Mouse (Mus musculus) testis, adult 2 months (tissue): Measurements from ENCODE around the gene Ctnna3. TPM values are rescaled to one million over a fixed set of nuclear protein-coding genes. Genes with fewer than 3 reads are reported as not detected.
"Not testable (repeated sequence)": the region's sequence is repeated elsewhere in the genome, so short reads cannot be mapped to it uniquely, and the experiment has no call there.

Source experiments
- H3K27ac ChIP-seq: fragments of 200-500 bp; 2 replicates; pipeline ENCODE4 v1.5.1; 2012; ENCODE audit warnings: low read depth, low read length; ENCODE audit not compliant: control insufficient read depth, insufficient read depth
- H3K27me3 ChIP-seq: fragments of 200-500 bp; 2 replicates; pipeline ENCODE4 v1.6.1; 2012; ENCODE audit warnings: mild to moderate bottlenecking, low read length, moderate library complexity; ENCODE audit not compliant: control insufficient read depth, insufficient read depth
- H3K36me3 ChIP-seq: fragments of 200-500 bp; 2 replicates; pipeline ENCODE4 v1.6.1; 2012; ENCODE audit warnings: mild to moderate bottlenecking, low read length; ENCODE audit not compliant: control insufficient read depth, insufficient read depth
- H3K4me1 ChIP-seq: fragments of 200-500 bp; 2 replicates; pipeline ENCODE4 v1.6.1; 2012; ENCODE audit warnings: low read length; ENCODE audit not compliant: control insufficient read depth, insufficient read depth
- H3K4me3 ChIP-seq: fragments of 200-500 bp; 2 replicates; pipeline ENCODE4 v1.5.1; 2012; ENCODE audit warnings: low read depth, mild to moderate bottlenecking, low read length, moderate library complexity, mixed read lengths; ENCODE audit not compliant: control insufficient read depth
- CTCF ChIP-seq: fragments of 200-500 bp; IDR thresholded peaks from 2 replicates; pipeline ENCODE4 v1.5.1; 2012; ENCODE audit warnings: low read depth, mild to moderate bottlenecking, inconsistent platforms, low read length, moderate library complexity; ENCODE audit not compliant: control insufficient read depth, insufficient read depth, insufficient replicate concordance
- POLR2A ChIP-seq: fragments of 200-500 bp; IDR thresholded peaks from 2 replicates; pipeline ENCODE4 v1.6.1; 2012; ENCODE audit warnings: low read depth, mild to moderate bottlenecking, inconsistent platforms, low read length, moderate library complexity; ENCODE audit not compliant: control insufficient read depth
- polyA plus RNA-seq: library from polyadenylated mRNA; depleted of rRNA; stranded (reverse); fragments of >200 nt; gene quantifications from 2 replicates; pipeline ENCODE4 v1.2.3, GENCODE M21; 2012; rRNA removed

Ctnna3 gene
- 35.0 and 38.9 TPM in 2 replicates for polyA plus RNA-seq

DNA sequence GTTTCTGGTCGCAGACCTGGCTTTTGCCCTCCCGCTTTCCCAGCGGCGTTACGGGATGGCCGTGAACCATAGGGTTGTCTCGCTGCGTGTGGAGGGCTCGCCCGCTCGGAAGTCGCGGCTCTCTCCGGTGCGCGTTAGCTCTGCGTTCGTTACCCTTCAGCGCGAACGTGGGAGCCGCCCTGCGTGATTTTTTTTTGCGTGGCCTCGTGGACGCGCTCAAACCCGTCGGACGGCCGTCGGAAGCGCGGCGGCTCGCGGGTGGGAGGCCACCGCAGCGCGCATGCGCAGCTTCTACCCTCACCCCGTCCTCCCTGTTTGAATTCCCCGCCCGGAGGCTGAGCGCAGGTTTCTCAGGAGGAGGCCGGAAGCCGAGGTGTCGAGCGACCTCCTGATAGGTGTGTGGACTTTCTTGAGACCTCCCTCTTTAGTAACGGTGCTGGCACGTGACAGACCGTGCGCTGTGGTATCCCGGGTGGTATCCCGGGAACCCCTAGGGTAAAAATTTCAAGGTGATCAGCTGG lies at the start of gene Ctnna3:
TSS of gene Ctnna3 (plus strand) at position 314 of the 521 bp plus-strand sequence.
- Histone ChIP-seq H3K27ac (peak within 1 kb of the TSS; percentile 94), H3K27me3 (no peaks in the 10 kb centered on the region), H3K4me1 (peaks cover 11% of the 10 kb centered on the region), H3K4me3 (peak within 1 kb of the TSS; percentile 93), H3K36me3 (no peaks in the 10 kb centered on the region)
- TF ChIP-seq POLR2A (peak; percentile 63), CTCF (no peak)

DNA sequence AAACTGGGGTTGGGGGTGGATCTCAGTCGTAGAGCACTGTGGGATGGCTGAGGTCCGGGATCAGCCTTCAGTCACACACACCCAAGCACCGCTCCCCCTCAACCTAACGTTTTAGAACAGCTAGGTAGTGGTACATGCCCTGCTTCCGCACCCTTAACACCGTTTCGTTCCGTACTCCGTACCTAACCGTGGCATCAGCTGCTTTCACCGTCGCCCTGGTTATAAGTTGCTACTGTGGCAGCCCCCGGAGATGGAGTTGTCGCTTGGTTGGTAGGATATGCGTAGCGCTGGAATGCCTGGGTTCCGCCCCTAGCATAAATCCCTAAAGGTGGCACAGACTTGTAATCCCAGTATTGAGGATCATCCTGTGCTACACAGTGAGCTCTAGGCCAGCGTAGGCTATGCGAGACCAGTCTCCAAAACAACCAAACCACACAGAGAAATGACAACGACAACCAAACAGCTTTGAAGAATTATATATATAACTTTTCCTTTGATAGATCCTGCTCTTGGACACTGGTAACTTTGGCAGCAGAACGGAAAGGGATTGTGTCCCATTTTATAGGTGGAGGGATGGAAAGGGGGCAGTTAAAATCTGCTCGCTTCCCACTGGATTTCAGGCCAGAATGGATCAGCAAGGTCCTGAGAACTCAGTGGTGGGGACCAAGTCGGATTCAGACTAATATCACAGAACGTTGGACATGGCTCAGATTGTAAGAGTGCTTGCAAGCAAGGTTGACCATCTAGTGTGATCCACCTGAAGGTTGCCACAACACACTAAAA lies 48.2 kb upstream of the Ctnna3 start, which contains the start of gene Sirt1:
TSS of gene Sirt1 (minus strand) at position 207 of the 783 bp plus-strand sequence.
- peak within 1 kb of the TSS; percentile 84 for H3K27ac ChIP-seq
- TF ChIP-seq CTCF (0 out of 2 replicates have a peak, but pooled peaks have one; percentile 1), POLR2A (peak; percentile 69; the same call in 1 of the 2 replicates)
- no peaks in the 10 kb centered on the region for H3K36me3 ChIP-seq
- H3K4me3 ChIP-seq, result peak within 1 kb of the TSS; percentile 84
- peaks cover 10% of the 10 kb centered on the region for H3K4me1 ChIP-seq
- H3K27me3 ChIP-seq, result no peaks in the 10 kb centered on the region

DNA sequence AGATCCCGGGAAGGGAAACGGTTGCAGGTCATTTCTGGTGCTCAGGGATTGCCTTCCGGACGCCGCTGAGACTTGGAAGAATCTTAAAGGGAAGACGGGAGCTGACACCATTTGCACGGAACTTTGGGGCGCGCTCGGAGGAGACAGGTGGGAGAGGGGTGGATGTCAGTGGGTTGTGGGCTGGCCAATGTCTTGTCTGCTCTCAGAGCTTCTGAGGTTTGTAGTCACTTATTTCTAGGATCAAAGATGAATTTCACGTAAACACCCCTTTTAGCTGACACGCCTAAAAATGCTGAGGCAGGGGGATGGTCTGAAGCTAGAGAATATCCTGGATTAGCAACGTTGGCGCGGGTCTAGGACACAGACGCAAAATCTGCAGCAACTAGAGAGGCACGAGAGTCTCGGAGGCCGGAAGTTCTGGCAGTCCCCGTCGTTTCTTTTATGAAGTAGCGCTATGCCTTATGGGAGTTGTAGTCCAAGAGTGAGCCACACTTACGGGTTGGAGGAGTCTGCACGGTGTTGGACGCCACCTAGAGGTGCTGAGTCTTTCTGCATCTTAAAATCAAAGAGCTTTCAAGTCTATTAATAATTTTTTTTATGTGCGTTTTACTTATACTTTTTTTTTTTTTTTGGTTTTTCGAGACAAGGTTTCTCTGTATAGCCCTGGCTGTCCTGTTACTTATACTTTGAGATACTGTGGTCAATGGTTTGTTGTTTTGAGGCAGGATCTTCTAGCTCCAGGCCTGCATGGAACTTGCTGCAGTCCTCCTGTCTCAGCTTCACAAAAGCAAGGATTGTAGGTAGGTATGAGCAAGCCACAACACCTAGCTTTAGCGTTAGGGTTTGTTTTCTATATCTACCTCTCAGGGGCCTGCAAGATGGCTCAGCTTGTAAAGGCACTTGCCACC lies 47.3 kb upstream of the Ctnna3 start, which contains the start of gene Dnajc12:
TSS of gene Dnajc12 (plus strand) at position 72 of the 908 bp plus-strand sequence.
- Histone ChIP-seq H3K4me3 (peak within 1 kb of the TSS; percentile 84), H3K27ac (peak within 1 kb of the TSS; percentile 84)
- TF ChIP-seq POLR2A, result peak; percentile 76
- TF ChIP-seq CTCF, result peak; percentile 75; the same call in 1 of the 2 replicates

DNA sequence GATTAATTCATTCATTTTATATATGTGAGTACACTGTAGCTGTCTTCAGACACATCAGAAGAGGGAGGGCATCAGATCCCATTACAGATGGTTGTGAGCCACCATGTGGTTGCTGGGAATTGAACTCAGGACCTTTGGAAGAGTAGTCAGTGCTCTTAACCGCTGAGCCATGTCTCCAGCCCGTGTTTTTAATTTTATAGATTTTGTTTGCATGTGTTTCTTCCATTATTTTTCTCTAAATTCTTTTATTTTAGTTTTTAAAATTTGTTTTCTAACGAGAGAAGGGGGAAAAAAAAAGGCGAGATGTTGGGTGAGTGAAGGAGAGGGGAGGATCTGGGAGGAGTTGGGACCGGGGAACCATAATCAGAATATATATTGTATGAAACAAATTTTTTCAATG lies 44.0 kb upstream of the Ctnna3 start:
- not testable (repeated sequence) for H3K4me3 ChIP-seq, H3K27ac ChIP-seq, H3K27me3 ChIP-seq, H3K36me3 ChIP-seq
- H3K4me1 ChIP-seq, result peaks cover 10% of the 10 kb centered on the region

More for the DNA sequence above, 47.3 kb upstream of the Ctnna3 start, which contains the start of gene Dnajc12:
- Histone ChIP-seq H3K36me3 (no peaks in the 10 kb centered on the region), H3K4me1 (peaks cover 10% of the 10 kb centered on the region), H3K27me3 (no peaks in the 10 kb centered on the region)

DNA sequence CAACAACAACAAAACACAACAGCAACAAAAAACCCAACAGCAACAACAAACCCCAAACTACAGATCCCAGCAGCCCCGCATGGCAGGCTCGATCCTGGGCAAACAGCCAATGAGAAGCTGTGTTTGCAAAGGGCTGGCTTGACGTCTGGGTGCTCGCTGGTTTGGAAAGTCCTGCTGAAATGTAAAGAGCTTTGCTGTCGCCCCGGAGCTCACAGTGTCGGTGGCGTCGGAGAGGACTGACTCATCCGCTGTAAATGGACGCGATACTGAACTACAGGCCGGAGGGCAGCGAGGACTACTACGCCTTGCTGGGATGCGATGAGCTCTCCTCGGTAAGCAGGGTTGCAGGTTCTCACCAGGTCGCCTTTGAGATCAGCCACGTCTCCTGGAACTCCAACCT lies 43.5 kb upstream of the Ctnna3 start:
- Histone ChIP-seq H3K27ac (no peak overlapping the region), H3K4me1 (peaks cover 9% of the 10 kb centered on the region), H3K4me3 (peak overlapping the region; percentile 81), H3K27me3 (no peaks in the 10 kb centered on the region), H3K36me3 (no peaks in the 10 kb centered on the region)
- TF ChIP-seq CTCF (no peak), POLR2A (peak; percentile 50)

DNA sequence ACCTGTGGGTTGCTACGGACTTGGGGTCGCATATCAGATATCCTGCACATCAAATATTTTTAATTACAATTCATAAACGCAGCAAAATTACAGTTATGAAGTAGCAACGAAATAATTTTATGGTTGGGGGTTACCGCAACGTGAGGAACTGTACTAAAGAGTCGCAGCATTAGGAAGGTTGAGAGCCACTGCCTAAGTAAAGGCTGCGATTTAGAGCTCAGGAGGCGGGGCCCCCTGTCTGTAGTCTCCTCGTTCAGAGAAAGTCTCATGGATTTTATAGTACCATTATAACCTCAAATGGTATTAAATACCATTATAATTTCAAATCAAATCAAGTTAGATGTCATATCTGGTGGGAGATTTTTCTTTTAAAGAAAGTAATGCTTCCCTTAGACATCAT lies 42.9 kb upstream of the Ctnna3 start:
- no peaks in the 10 kb centered on the region for H3K27me3 ChIP-seq
- H3K4me3 ChIP-seq, result no peak overlapping the region
- H3K27ac ChIP-seq, result no peak overlapping the region
- peaks cover 6% of the 10 kb centered on the region; the same call in 1 of the 2 replicates for H3K4me1 ChIP-seq
- TF ChIP-seq CTCF (no peak), POLR2A (no peak)
- H3K36me3 ChIP-seq, result no peaks in the 10 kb centered on the region

DNA sequence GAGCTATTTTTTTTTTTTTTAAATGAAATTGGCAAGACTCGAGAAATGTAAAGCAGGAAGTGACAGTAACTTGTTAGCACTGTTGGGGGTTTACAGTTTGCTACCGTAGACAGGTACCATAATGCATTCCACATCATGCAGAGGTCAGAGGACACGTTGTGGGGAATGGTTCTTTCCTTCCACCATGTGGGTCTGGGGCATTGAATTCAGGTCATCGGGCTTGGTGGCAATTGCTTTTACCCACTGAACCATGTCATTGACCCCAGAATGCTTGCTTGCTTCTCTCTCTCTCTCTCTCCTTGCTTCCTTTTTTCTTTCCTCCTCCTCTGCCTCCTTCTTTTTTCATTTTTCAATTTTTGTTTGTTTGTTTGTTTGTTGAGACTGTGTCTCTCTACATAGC lies 41.0 kb upstream of the Ctnna3 start:
- TF ChIP-seq POLR2A, result no peak
- TF ChIP-seq CTCF, result no peak
- no peaks in the 10 kb centered on the region for H3K36me3 ChIP-seq

More for the DNA sequence above, 41.0 kb upstream of the Ctnna3 start:
- Histone ChIP-seq H3K4me1 (no peaks in the 10 kb centered on the region), H3K4me3 (no peak overlapping the region), H3K27ac (no peak overlapping the region), H3K27me3 (no peaks in the 10 kb centered on the region)
